Mouse (Mus musculus) CH12.LX (cell line): ENCODE data around the gene Mmp8. TPM values are rescaled to one million over a fixed set of nuclear protein-coding genes. Genes with fewer than 3 reads are reported as not detected.
A peak's percentile ranks its signal among the peaks of the same experiment; 100 is the strongest.

Experiments
- DNase-seq: peaks from one replicate; pipeline ENCODE4 v3.0.0-alpha.2; 2013; ENCODE audit errors: extremely low read depth
- H3K27ac ChIP-seq: 2 replicates; pipeline ENCODE4 v1.5.1; 2012; ENCODE audit warnings: low read depth, mild to moderate bottlenecking, control low read depth, moderate library complexity; ENCODE audit not compliant: insufficient read depth
- H3K27me3 ChIP-seq: replicated peaks from 2 replicates; pipeline ENCODE3; 2012; ENCODE audit warnings: inconsistent platforms
- H3K36me3 ChIP-seq, 2 experiments: replicated peaks in 1 of 2; 2 replicates each; pipeline versions ENCODE3 to v1.6.1; 2012; ENCODE audit warnings: inconsistent platforms in 1 of 2, low read length in 1 of 2, mild to moderate bottlenecking in 1 of 2, mixed read lengths in 1 of 2, moderate library complexity in 1 of 2; ENCODE audit not compliant: control insufficient read depth in 1 of 2, insufficient read depth in 1 of 2
- H3K4me1 ChIP-seq, 2 experiments: 2 replicates each; pipeline ENCODE4 v1.6.1; 2012; ENCODE audit warnings: inconsistent platforms in 1 of 2, moderate library complexity in 1 of 2; ENCODE audit not compliant: insufficient read depth in 2 of 2, control insufficient read depth in 1 of 2
- H3K4me2 ChIP-seq: 2 replicates; pipeline ENCODE4 v1.6.1; 2012; ENCODE audit warnings: low read depth, mild to moderate bottlenecking, control low read depth; ENCODE audit not compliant: poor library complexity, insufficient read depth, severe bottlenecking
- H3K4me3 ChIP-seq, 3 experiments: fragments of 150-350 bp in 1 of 3; sonication (generic) in 1 of 3; replicated peaks in 1 of 3; 2 replicates each; pipeline versions ENCODE3 to v1.5.1; 2011 to 2012; ENCODE audit warnings: low read depth in 2 of 3, low read length in 2 of 3, mild to moderate bottlenecking in 2 of 3, moderate library complexity in 2 of 3, control low read depth in 1 of 3, improper control_type of control experiment in 1 of 3, inconsistent platforms in 1 of 3, mixed read lengths in 1 of 3; ENCODE audit not compliant: poor library complexity in 1 of 3
- H3K79me2 ChIP-seq: replicated peaks from 2 replicates; pipeline ENCODE4 v1.6.1; 2012; ENCODE audit warnings: mild to moderate bottlenecking, moderate library complexity; ENCODE audit not compliant: control insufficient read depth, poor library complexity, insufficient read depth, severe bottlenecking; ENCODE audit errors: extremely low read depth
- H3K9ac ChIP-seq: 2 replicates; pipeline ENCODE4 v1.6.1; 2012; ENCODE audit warnings: low read depth, mild to moderate bottlenecking, control low read depth, moderate library complexity; ENCODE audit not compliant: insufficient read depth
- H3K9me3 ChIP-seq: replicated peaks from 2 replicates; pipeline ENCODE3; 2012; ENCODE audit warnings: low read length, inconsistent platforms, mixed read lengths
- BHLHE40 ChIP-seq: IDR thresholded peaks from 2 replicates; pipeline ENCODE4 v1.6.1; 2011; ENCODE audit warnings: mild to moderate bottlenecking, low read depth, low read length, improper control_type of control experiment
- CHD2 ChIP-seq: IDR thresholded peaks from 2 replicates; pipeline ENCODE4 v1.6.1; 2011; ENCODE audit warnings: low read length, improper control_type of control experiment
- CTCF ChIP-seq, 2 experiments: IDR thresholded peaks in 1 of 2; conservative IDR thresholded peaks in 1 of 2; 2 replicates each; pipeline ENCODE4 v1.5.1; 2011 to 2012; ENCODE audit warnings: low read depth in 2 of 2, low read length in 2 of 2, improper control_type of control experiment in 1 of 2, inconsistent platforms in 1 of 2, mild to moderate bottlenecking in 1 of 2, moderate library complexity in 1 of 2
- E2F4 ChIP-seq: IDR thresholded peaks from 2 replicates; pipeline ENCODE4 v1.6.1; 2011; ENCODE audit warnings: low read depth, low read length, improper control_type of control experiment; ENCODE audit not compliant: insufficient replicate concordance
- ETS1 ChIP-seq: conservative IDR thresholded peaks from 2 replicates; pipeline ENCODE4 v1.6.1; 2012; ENCODE audit warnings: low read depth, mild to moderate bottlenecking, inconsistent platforms, low read length, improper control_type of control experiment, moderate library complexity
- GABPA ChIP-seq: IDR thresholded peaks from 2 replicates; pipeline ENCODE4 v1.6.1; 2012; ENCODE audit warnings: low read depth, low read length, improper control_type of control experiment, inconsistent platforms; ENCODE audit not compliant: insufficient replicate concordance
- HCFC1 ChIP-seq: IDR thresholded peaks from 2 replicates; pipeline ENCODE4 v1.6.1; 2012; ENCODE audit warnings: low read depth, mild to moderate bottlenecking, inconsistent platforms, low read length, improper control_type of control experiment
- JUN ChIP-seq: IDR thresholded peaks from 2 replicates; pipeline ENCODE4 v1.6.1; 2011; ENCODE audit warnings: low read depth, mild to moderate bottlenecking, low read length, improper control_type of control experiment, moderate library complexity; ENCODE audit not compliant: insufficient read depth
- KAT2A ChIP-seq: IDR thresholded peaks from 2 replicates; pipeline ENCODE4 v1.6.1; 2012; ENCODE audit warnings: low read length, improper control_type of control experiment, inconsistent platforms; ENCODE audit not compliant: insufficient replicate concordance
- MAFK ChIP-seq: IDR thresholded peaks from 2 replicates; pipeline ENCODE4 v1.6.1; 2011; ENCODE audit warnings: low read length, improper control_type of control experiment; ENCODE audit not compliant: insufficient replicate concordance
- MAX ChIP-seq: IDR thresholded peaks from 2 replicates; pipeline ENCODE4 v1.6.1; 2011; ENCODE audit warnings: low read length, improper control_type of control experiment
- MAZ ChIP-seq: IDR thresholded peaks from 2 replicates; pipeline ENCODE4 v1.6.1; 2012; ENCODE audit warnings: low read depth, mild to moderate bottlenecking, inconsistent platforms, low read length, improper control_type of control experiment, moderate library complexity
- MXI1 ChIP-seq: IDR thresholded peaks from 2 replicates; pipeline ENCODE4 v1.6.1; 2011; ENCODE audit warnings: mild to moderate bottlenecking, low read depth, low read length, improper control_type of control experiment
- MYC ChIP-seq: IDR thresholded peaks from 2 replicates; pipeline ENCODE4 v1.6.1; 2011; ENCODE audit warnings: low read depth, mild to moderate bottlenecking, improper control_type of control experiment, low read length
- NELFE ChIP-seq: IDR thresholded peaks from 2 replicates; pipeline ENCODE4 v1.6.1; 2011; ENCODE audit warnings: low read depth, low read length, improper control_type of control experiment
- NRF1 ChIP-seq: IDR thresholded peaks from 2 replicates; pipeline ENCODE4 v1.6.1; 2014; ENCODE audit warnings: low read depth, mild to moderate bottlenecking, inconsistent platforms, low read length, improper control_type of control experiment, moderate library complexity
- PAX5 ChIP-seq: IDR thresholded peaks from 2 replicates; pipeline ENCODE4 v1.6.1; 2012; ENCODE audit warnings: low read length, inconsistent platforms, mixed read lengths
- POLR2A ChIP-seq: IDR thresholded peaks from 2 replicates; pipeline ENCODE4 v1.6.1; 2011; ENCODE audit warnings: low read depth, mild to moderate bottlenecking, improper control_type of control experiment, low read length
- POLR2AphosphoS2 ChIP-seq: IDR thresholded peaks from 2 replicates; pipeline ENCODE4 v1.6.1; 2011; ENCODE audit warnings: low read depth, low read length, improper control_type of control experiment
- RAD21 ChIP-seq: IDR thresholded peaks from 2 replicates; pipeline ENCODE4 v1.6.1; 2011; ENCODE audit warnings: low read depth, mild to moderate bottlenecking, low read length, improper control_type of control experiment, moderate library complexity
- RCOR1 ChIP-seq: conservative IDR thresholded peaks from 2 replicates; pipeline ENCODE4 v1.6.1; 2012; ENCODE audit warnings: low read depth, mild to moderate bottlenecking, inconsistent platforms, low read length, improper control_type of control experiment
- SMC3 ChIP-seq: IDR thresholded peaks from 2 replicates; pipeline ENCODE4 v1.6.1; 2011; ENCODE audit warnings: low read depth, low read length, improper control_type of control experiment
- TBP ChIP-seq: conservative IDR thresholded peaks from 2 replicates; pipeline ENCODE4 v1.6.1; 2011; ENCODE audit warnings: low read depth, low read length, improper control_type of control experiment
- TCF12 ChIP-seq: IDR thresholded peaks from 2 replicates; pipeline ENCODE4 v1.6.1; 2014; ENCODE audit warnings: low read depth, mild to moderate bottlenecking, inconsistent platforms, low read length, improper control_type of control experiment
- UBTF ChIP-seq: IDR thresholded peaks from 2 replicates; pipeline ENCODE4 v1.6.1; 2012; ENCODE audit warnings: low read depth, mild to moderate bottlenecking, inconsistent platforms, low read length, improper control_type of control experiment, moderate library complexity
- USF1 ChIP-seq: IDR thresholded peaks from 2 replicates; pipeline ENCODE4 v1.6.1; 2014; ENCODE audit warnings: low read depth, mild to moderate bottlenecking, inconsistent platforms, low read length, improper control_type of control experiment
- USF2 ChIP-seq: conservative IDR thresholded peaks from 2 replicates; pipeline ENCODE4 v1.6.1; 2011; ENCODE audit warnings: low read depth, low read length, improper control_type of control experiment
- ZC3H11A ChIP-seq: IDR thresholded peaks from 2 replicates; pipeline ENCODE4 v1.6.1; 2012; ENCODE audit warnings: low read depth, mild to moderate bottlenecking, inconsistent platforms, low read length, improper control_type of control experiment
- ZKSCAN1 ChIP-seq: IDR thresholded peaks from 2 replicates; pipeline ENCODE4 v1.6.1; 2012; ENCODE audit warnings: low read depth, inconsistent platforms, low read length, improper control_type of control experiment, borderline replicate concordance
- ZMIZ1 ChIP-seq: IDR thresholded peaks from 2 replicates; pipeline ENCODE4 v1.6.1; 2012; ENCODE audit warnings: low read depth, mild to moderate bottlenecking, inconsistent platforms, low read length, improper control_type of control experiment
- dilution Hi-C: fragments of 300-500 bp; cut with MboI; formaldehyde crosslinking; loops from 2 replicates; pipeline ENCODE4 v1.14.3; 2020; ENCODE audit warnings: low sequenced_read_pairs; ENCODE audit not compliant: extremely low pct_unique_long_range_greater_than_20kb, extremely low pct_ligation_motif_present
- in situ Hi-C: fragments of 300-500 bp; cut with MboI; formaldehyde crosslinking; loops from 3 replicates; pipeline ENCODE4 v1.14.3; 2019; ENCODE audit warnings: low sequenced_read_pairs, low pct_ligation_motif_present, low pct_unique_long_range_greater_than_20kb, mixed read lengths
- polyA plus RNA-seq: library from polyadenylated mRNA; unstranded; fragments of >175 nt; gene quantifications from 2 replicates; pipeline ENCODE4 v1.2.1, GENCODE M21; 2012; ENCODE audit warnings: low read depth; ENCODE audit not compliant: insufficient read length
- total RNA-seq, 2 experiments: library from RNA; depleted of rRNA; stranded (reverse); fragments of 300-350 nt in 1 of 2; fragments of >200 nt in 1 of 2; gene quantifications; 2 replicates each; pipeline ENCODE4 v1.2.3; 2012 to 2014

Gene Mmp8
- total RNA-seq (2012; rRNA removed) (not detected in 2 replicates), total RNA-seq (2014; rRNA removed) (not detected in 2 replicates), polyA plus RNA-seq (not detected in 2 replicates)

GRCm38 (mm10) chr9:7558221-7559017 is at the start of gene Mmp8:
Gene Mmp8 (plus strand): TSS chr9:7558456.
- DNase-seq: no peak
- Histone ChIP-seq H3K4me2 (no peak within 1 kb of the TSS), H3K36me3 (no peaks in the 10 kb centered on the region), H3K79me2 (no peaks in the 10 kb centered on the region), H3K27me3 (no peaks in the 10 kb centered on the region), H3K27ac (no peak within 1 kb of the TSS), H3K4me1 (peaks cover 0 to 16% of the 10 kb centered on the region in 2 experiments; a peak in 2 of 4 replicates), H3K9ac (no peak within 1 kb of the TSS), H3K9me3 (no peaks in the 10 kb centered on the region), H3K4me3 (no peak within 1 kb of the TSS)
- in situ Hi-C loops: no loop called here
- dilution Hi-C loops: no loop called here
- TF ChIP-seq MAZ (no peak), CTCF (conservative IDR thresholded peaks at IDR 0.05 in 1 of 2, IDR thresholded peaks at IDR 0.05 in 1 of 2; ENCODE audit: low read depth in 2 of 2, low read length in 2 of 2) (no peak), ZMIZ1 (no peak), JUN (no peak)

- peaks cover 11 to 51% of the 10 kb centered on the region in 2 experiments for H3K4me1 ChIP-seq
- DNase-seq: peak; percentile 76
- in situ Hi-C loops (no loop called here), dilution Hi-C loops (no loop called here)
- no peak overlapping the region for H3K27ac ChIP-seq
- no peak overlapping the region for H3K4me3 ChIP-seq
- no peak overlapping the region for H3K9ac ChIP-seq
- H3K9me3 ChIP-seq: no peaks in the 10 kb centered on the region
- no peaks in the 10 kb centered on the region for H3K27me3 ChIP-seq
- no peaks in the 10 kb centered on the region for H3K36me3 ChIP-seq
- H3K79me2 ChIP-seq: no peaks in the 10 kb centered on the region
- H3K4me2 ChIP-seq: peak overlapping the region; percentile 22
- peak; percentile 44; the same call in 1 of the 2 replicates for TF ChIP-seq MXI1
- no peak for TF ChIP-seq ZKSCAN1
- TF ChIP-seq USF2: no peak
- peak; percentile 94 for TF ChIP-seq ETS1
- TF ChIP-seq UBTF: no peak
- no peak for TF ChIP-seq PAX5
- peak; percentile 96 for TF ChIP-seq TCF12
- no peak for TF ChIP-seq USF1
- no peak for TF ChIP-seq TBP
- TF ChIP-seq POLR2A: no peak
- no peak for TF ChIP-seq HCFC1
- TF ChIP-seq NELFE: no peak
- TF ChIP-seq BHLHE40: peak; percentile 89
- no peak for TF ChIP-seq CTCF (conservative IDR thresholded peaks at IDR 0.05 in 1 of 2, IDR thresholded peaks at IDR 0.05 in 1 of 2; ENCODE audit: low read depth in 2 of 2, low read length in 2 of 2)
- TF ChIP-seq CHD2: peak; percentile 75
- TF ChIP-seq RCOR1: peak; percentile 98
- TF ChIP-seq NRF1: no peak
- TF ChIP-seq E2F4: no peak
- peak; percentile 75 for TF ChIP-seq JUN
- no peak; the same call in 1 of the 2 replicates for TF ChIP-seq SMC3
- TF ChIP-seq GABPA: no peak
- TF ChIP-seq MAX: no peak; the same call in 1 of the 2 replicates
- peak; percentile 50; the same call in 1 of the 2 replicates for TF ChIP-seq MAFK
- TF ChIP-seq POLR2AphosphoS2: no peak
- TF ChIP-seq MYC: peak; percentile 81; the same call in 1 of the 2 replicates
- no peak for TF ChIP-seq ZC3H11A
- no peak for TF ChIP-seq KAT2A
- no peak; the same call in 1 of the 2 replicates for TF ChIP-seq RAD21
These were observed 48.5 kb upstream of the Mmp8 start for GRCm38 (mm10) chr9:7509619-7510233.
